Mouse (Mus musculus) frontal cortex, postnatal 25 days (tissue): ENCODE measurements around the gene Nhej1.

Experiments
- DNase-seq, 2 experiments: peaks; one replicate each; pipeline ENCODE4 v3.0.0; 2022; ENCODE audit warnings: low spot score in 2 of 2

Nhej1 gene

DNA sequence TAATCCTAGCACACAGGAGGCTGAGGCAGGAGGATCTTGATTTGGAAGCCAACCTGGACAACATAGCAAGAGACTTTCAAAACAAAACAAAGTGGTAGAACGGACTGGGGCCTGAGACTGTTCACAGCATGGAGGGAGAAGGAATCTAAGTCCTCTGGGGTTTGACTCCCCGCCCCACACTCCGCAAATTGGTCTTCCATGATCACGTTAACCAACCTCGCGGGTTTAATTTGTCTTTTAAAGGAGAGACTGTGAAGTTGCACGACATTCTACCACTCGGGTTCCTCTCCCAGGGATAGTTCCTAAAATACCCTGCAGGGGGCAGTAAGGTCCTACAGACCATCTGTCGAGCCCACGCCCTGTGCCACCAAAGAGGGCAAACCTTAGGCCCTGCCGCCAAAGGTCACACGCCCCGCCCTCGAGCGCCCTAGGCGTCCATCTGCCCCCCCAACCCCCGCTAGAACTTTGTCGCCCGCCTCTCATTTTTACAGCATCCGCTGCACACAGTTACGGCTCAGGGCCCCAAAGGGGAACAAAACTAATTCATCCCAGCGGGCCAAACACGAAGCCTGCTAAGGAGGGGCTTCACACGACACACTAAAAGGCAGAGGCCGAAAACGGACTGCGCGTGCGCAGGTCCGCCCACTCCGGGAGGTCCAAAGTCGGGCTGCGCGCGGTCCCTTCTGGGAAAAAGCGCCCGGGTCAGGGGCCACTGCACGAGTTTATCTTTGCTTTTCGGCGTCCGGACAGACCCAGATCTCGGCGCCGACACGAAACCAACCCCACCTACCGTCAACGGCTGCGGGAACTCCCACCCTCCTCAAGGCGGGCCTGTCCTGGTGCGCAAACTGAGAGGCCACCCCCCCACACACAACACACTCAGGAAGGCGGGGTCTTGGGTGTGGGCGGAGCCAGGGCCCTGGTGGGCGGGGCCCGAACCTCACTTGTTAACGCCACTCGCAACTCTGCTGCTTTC, at the start of gene Nhej1:
Gene Nhej1 (minus strand): TSS at position 855 of the 976 bp plus-strand sequence.
- peak; percentile 71 to 86 for DNase-seq

DNA sequence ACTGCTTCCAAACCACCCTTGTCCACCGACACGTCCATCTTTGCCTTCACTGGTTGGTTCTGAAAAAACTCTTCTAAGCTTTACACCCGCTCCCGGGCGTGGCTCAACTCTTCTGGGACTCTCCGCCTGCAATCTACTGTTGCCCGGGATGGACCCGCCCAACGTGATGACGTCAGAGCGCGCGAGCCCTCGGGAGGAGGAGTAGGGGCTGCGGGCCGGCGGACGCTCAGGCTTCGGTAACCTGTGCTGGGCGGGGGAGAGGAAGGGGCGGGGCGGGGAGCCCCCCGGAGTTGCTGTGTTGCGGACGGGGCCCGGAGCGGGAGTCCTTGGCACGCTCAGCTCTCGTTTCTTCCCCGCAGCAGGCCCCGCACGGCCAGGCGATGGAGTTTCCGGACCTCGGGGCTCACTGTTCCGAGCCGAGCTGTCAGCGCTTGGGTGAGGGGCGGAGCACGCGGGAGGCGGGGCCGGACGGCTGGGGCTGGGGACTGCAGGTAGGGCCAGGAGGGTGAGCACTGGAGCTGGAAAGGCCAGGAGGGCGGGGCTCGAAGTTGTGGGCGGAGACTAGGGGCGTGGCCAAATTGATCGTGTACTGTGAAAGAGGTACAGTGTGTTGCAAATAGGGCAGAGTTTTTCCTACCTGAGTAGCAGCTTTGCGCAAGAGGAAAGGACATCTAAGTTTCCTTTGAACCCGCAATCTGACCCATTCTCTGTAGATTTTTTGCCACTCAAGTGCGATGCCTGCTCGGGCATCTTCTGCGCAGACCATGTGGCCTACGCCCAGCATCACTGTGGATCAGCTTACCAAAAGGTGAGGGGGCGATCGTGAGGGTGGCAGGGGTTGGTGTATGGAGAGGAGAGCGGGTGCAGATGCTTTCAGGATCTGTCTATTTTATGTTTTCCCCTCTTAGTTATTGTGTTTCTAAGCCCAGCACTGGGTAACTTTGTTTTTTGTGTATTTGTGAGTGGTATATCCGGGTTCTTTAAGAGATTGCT, 43.8 kb upstream of the Nhej1 start, which contains the start of gene Zfand2b:
Gene Zfand2b (plus strand): TSS at position 175 of the 993 bp plus-strand sequence.
- DNase-seq, result peak; percentile 80 to 87

DNA sequence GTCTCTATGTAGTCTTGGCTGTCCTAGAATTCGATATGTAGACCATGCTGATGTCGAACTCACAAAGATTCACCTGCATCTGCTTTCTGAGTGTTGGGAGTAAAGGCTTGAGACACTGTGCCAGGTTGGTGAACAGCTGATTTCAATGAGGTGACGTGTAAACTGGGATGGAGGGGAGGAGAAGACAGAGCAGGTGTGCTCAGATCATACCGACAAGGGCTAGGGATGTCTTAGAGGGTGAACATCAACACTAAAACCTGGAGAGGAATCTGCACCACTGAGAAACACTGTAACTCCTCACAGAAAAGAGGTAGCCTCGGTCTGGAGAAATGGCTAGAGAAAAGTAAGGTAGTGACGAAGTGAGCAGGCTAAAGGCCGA, 43.1 kb upstream of the Nhej1 start:
- DNase-seq, result no peak

GRCm38 (mm10) chr1:75160256-75160617, 35.2 kb upstream of the Nhej1 start:
- DNase-seq, result peak in 1 of 2 experiments; percentile 1

DNA sequence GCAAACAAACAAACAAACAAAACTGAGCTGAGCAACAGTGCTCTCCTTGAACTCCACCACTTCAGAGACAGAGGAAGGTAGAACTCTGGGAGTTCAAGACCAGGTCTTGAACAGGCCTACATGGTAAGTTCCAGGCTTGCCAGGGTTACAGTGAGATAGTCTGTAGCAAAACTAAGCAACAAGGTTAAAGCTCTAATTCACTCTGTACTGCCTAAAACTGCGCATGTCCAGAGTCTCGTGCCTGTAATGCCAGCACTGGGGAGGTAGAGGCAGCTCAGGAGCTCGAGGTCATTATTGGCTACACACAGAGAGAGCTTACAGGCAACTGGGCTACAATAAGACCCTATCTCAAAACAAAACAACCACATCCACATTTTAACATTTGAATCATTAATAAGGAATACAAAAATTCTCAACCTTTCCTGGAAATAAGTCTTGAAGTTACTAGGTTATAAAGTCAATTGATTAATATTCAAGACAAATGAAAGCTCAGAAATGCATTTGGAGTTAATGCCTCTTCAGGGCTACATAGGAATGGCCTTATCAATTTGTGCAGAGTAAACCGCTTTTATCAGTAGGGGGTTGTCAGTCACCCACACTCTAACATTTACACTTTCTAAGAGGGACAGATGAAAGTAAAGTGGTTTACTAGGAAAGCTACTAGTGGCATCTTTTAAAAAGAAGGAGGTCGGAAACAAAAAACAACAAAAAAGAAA, 34.7 kb upstream of the Nhej1 start:
- DNase-seq, result no peak

GRCm38 (mm10) chr1:75158990-75159389, 34.0 kb upstream of the Nhej1 start:
- no peak for DNase-seq

DNA sequence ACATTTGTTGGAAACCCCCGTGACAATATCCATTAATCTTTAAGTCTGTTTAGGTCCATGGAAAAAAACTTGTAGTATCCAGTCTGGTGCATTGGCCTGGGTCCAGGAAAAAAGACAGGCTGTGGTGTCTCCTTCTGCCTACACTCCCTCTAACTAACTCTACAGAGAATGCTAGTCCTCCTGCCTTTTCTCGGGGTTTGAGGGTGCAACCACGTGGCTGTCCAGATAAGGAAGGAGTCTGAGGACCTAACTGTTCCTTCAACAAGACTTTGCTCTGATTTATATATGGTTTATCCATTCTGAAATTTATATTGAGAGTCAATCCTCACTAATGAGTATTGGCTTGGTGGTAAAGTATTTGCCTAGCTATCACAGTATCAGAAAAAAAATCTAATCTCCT, 30.8 kb upstream of the Nhej1 start:
- DNase-seq, result no peak

GRCm38 (mm10) chr1:75148727-75149126, 23.7 kb upstream of the Nhej1 start:
- no peak for DNase-seq

DNA sequence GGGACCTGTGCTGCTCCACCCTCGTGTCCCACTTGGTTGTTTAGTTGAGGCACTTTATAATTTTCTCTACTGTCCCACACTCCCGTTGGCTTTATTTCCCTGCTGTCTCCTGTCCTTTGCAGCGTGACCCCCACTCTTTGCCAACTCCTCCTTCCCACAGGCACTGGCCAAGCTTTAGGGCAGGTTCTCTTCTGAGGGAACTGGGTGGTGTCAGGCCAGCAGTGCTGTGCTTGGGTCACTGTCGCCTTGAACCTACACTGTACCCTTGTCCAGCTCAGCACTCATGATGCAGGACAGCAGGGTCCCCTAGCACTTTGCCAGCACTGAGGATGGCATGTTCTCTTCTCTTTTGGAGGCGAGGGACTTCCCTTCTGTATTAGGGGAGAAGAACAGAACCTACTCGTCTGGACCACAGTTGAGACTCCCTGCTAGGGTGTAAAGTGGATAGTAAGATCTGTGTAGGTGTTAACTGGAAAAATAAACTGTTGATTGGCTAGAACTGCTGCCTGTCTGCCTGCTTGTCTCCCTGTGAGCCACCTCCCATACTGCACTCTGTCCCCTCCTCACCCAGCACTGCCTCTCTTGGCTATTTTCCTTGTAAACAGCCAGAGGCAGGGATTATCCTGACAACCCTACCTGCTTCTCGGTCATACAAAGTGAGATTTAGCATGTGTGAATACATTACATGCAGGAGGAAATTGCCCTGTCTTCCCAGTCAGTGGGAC, 22.6 kb upstream of the Nhej1 start:
- DNase-seq, result no peak

DNA sequence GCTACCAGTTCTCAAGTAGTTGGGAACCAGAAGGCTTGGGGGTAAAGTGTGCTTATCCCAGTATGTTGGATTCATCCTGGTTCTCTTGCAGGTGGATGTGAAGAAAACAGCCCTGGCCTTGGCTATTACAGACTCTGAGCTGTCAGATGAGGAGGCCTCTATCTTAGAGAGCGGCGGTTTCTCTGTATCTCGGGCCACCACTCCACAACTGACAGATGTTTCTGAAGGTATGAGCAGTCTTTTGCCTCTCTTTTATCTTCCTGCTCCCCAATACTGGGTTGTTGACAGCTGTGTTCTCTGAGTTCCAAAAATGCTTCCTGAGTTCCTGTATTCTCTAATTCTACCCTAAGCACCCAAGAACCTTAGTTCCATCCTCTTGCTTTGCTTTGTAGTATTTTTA, 20.6 kb upstream of the Nhej1 start:
- no peak for DNase-seq

- DNase-seq, result peak; percentile 94 to 95
These were observed 17.6 kb upstream of the Nhej1 start, which contains the start of the genes Cnppd1 and Retreg2 for GRCm38 (mm10) chr1:75142301-75143261. Gene Cnppd1 (minus strand): TSS chr1:75142711. Gene Retreg2 (plus strand): TSS chr1:75142778.

DNA sequence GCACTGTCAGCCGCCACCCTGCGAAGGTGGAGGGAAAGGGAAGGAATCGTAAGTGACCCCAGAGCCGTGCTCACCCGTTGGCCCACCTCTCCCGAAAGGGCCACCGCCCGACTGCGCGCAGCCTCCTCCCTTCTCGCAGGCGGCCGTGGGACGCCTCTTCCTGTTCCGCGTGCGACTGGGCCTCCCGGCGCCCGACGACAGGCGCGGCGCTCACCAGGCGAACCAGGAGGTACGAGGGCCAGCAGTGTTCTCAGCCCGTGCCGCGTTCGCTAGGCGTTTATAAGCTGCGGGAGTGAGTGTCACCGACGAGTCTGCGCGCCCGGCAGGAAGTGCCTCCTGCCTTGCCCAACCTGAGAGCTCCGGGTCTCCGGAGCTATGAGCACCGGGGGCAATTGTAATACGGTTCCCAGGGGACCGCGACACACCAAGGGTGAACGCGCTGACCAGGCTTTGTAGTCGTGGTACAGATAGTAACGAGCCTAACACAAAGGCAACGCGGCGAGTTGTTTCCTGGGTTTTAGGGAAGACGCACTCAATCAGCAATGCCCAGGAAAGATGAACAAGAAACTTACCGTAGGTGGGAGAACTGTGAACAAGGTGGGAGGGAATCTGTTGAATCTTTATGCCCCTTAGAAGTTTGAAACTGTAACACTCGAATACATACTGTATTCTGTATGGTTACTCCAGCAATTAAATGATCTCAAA, 16.6 kb upstream of the Nhej1 start:
- peak; percentile 45 to 48 for DNase-seq

GRCm38 (mm10) chr1:75140601-75141190, 15.7 kb upstream of the Nhej1 start:
- no peak for DNase-seq

DNA sequence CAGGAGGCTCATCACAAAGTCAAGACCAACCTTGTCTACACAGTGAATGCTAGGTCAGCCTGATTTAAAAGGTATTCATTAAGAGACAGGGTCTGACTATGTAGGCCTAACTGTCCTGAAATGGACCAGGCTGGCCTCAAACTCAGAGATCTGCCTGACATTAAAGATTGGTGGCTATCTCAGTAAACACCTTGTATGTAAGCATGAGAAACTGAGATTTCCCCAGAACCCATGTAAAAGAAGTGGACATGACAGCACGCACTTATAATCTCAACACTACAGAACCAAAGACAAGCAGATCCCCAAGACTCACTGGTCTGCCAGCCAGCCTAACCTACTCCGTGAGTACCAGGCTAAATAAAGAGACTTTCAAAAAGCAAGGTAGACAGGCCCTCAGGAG, 13.4 kb upstream of the Nhej1 start:
- DNase-seq, result no peak

DNA sequence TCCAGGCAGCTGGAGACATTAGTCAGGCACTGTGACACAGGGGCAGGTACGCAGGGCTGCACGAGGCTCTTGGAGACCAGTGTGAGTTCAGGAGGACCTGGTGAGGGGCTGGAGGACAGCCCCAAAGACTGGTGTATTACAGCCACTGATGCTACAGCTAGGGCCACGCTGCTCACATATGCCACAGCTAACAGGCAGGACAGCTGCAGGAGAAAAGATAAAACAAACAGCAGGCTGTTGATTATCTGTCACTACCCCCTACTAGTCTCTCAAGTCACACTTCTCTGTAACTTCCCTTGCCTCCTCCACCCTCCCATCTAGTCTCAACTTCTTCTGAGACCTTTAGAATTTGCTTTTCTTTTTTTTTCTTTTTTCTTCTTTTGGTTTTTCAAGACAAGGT, 11.7 kb upstream of the Nhej1 start:
- no peak for DNase-seq

GRCm38 (mm10) chr1:75136293-75136692, 11.3 kb upstream of the Nhej1 start:
- DNase-seq, result no peak

DNA sequence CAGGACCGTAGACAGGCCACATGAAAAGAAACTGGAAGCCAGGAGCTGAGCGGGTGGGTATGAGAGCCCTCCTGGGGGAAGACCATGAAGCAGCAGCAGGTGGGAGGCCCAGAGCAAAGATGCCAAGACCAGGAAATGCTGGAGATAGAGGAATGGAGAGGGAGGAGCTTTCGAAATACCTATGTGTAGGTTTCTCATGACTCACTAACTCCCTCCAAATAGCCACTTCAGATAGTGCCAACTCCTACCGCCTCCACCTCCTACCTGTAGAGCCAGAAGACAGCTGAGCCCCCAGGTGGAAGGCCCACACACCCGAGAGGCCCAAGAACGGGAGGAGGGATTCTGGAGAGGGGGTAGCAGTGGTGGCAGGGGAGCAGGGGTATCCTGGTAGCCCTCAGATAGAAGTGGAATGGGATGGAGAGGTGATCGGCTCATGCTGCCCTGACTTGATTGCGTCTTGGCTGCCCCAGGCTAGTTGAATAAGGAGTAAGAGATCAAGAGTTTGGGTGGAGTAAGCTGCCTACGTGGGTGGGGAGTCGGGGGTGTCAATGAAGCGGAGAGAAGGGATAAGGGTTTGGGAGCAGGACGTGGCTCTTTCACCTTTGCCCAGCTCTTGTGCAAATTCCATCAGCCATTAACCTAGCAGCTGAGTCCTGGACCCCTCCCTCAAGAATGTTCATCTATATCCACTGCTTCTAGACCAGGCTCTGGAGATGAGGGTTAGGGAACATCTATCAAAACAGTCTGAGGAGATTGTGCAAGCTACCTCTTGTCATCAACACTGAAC, 8.6 kb upstream of the Nhej1 start, which contains the start of gene Slc23a3:
Gene Slc23a3 (minus strand): TSS at position 470 of the 787 bp plus-strand sequence.
- no peak for DNase-seq

DNA sequence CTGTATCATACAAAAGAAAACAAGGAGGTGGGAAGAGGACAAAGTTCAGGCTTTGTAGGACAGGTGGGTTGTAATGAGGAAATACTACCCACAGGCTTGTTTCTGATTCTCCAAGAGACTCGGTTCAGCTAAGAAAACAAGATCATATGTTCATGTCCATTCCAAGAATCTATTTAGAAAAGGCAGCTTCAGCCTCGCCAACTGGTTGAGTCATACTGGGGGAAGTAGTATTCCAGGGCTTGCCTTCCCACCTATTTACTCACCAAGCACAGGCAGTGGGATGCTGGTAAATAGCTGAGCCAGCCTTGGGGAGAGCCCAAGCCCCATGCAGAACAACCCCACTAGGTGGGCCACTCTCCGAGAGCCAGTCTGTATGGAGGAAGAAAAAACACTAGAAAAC, 3.6 kb upstream of the Nhej1 start:
- DNase-seq, result no peak
